Mouse (Mus musculus) myocyte (in vitro differentiated cells): Measurements from ENCODE around the gene Prkcg. TPM values are rescaled to one million over a fixed set of nuclear protein-coding genes. Genes with fewer than 3 reads are reported as not detected.

Source experiments
- H3K27me3 ChIP-seq: one replicate; pipeline ENCODE4 v1.6.1; 2011; ENCODE audit not compliant: control insufficient read depth, insufficient read depth, insufficient read length
- H3K36me3 ChIP-seq: one replicate; pipeline ENCODE4 v1.6.1; 2011; ENCODE audit not compliant: control insufficient read depth, insufficient read depth
- H3K4me2 ChIP-seq: one replicate; pipeline ENCODE4 v1.6.1; 2011; ENCODE audit warnings: low read depth, control low read depth
- H3K4me3 ChIP-seq: one replicate; pipeline ENCODE4 v1.5.1; 2011; ENCODE audit warnings: mild to moderate bottlenecking, control low read depth, moderate library complexity
- H3K79me2 ChIP-seq: one replicate; pipeline ENCODE4 v1.6.1; 2011; ENCODE audit not compliant: control insufficient read depth, insufficient read depth
- H3ac ChIP-seq: one replicate; pipeline ENCODE4 v1.6.1; 2011; ENCODE audit not compliant: control insufficient read depth, insufficient read length
- CEBPB ChIP-seq: IDR thresholded peaks from 2 replicates; pipeline ENCODE4 v1.6.1; 2011; ENCODE audit warnings: mild to moderate bottlenecking, moderate library complexity; ENCODE audit not compliant: poor library complexity, insufficient read depth, severe bottlenecking
- E2F4 ChIP-seq: IDR thresholded peaks from one replicate; pipeline ENCODE4 v1.6.1; 2011; ENCODE audit warnings: mild to moderate bottlenecking, control low read depth, moderate library complexity; ENCODE audit not compliant: insufficient read depth
- MAX ChIP-seq: IDR thresholded peaks from one replicate; pipeline ENCODE4 v1.6.1; 2011; ENCODE audit warnings: low read depth, mild to moderate bottlenecking, control low read depth
- MYOD1 ChIP-seq, 3 experiments: IDR thresholded peaks; one replicate each; pipeline ENCODE4 v1.6.1; 2011; ENCODE audit warnings: control low read depth in 2 of 3, low read depth in 2 of 3, mild to moderate bottlenecking in 2 of 3, moderate library complexity in 1 of 3; ENCODE audit not compliant: insufficient read length in 2 of 3, control insufficient read depth in 1 of 3
- MYOG ChIP-seq, 3 experiments: IDR thresholded peaks; one replicate each; pipeline ENCODE4 v1.6.1; 2011; ENCODE audit warnings: control low read depth in 2 of 3, low read depth in 2 of 3, mild to moderate bottlenecking in 2 of 3; ENCODE audit not compliant: insufficient read length in 2 of 3, control insufficient read depth in 1 of 3, insufficient read depth in 1 of 3
- POLR2A ChIP-seq: IDR thresholded peaks from one replicate; pipeline ENCODE4 v1.6.1; 2011; ENCODE audit warnings: low read depth, mild to moderate bottlenecking, control low read depth, moderate library complexity; ENCODE audit not compliant: insufficient read length
- POLR2AphosphoS2 ChIP-seq: IDR thresholded peaks from one replicate; pipeline ENCODE4 v1.6.1; 2011; ENCODE audit warnings: low read depth, control low read depth; ENCODE audit not compliant: insufficient read length
- REST ChIP-seq: IDR thresholded peaks from one replicate; pipeline ENCODE4 v1.6.1; 2011; ENCODE audit warnings: mild to moderate bottlenecking, control low read depth, moderate library complexity; ENCODE audit not compliant: insufficient read depth, insufficient read length
- SRF ChIP-seq: IDR thresholded peaks from one replicate; pipeline ENCODE4 v1.6.1; 2011; ENCODE audit warnings: low read depth; ENCODE audit not compliant: control insufficient read depth, insufficient read length
- TCF12 ChIP-seq: IDR thresholded peaks from one replicate; pipeline ENCODE4 v1.6.1; 2011; ENCODE audit warnings: mild to moderate bottlenecking, control low read depth; ENCODE audit not compliant: poor library complexity, insufficient read depth, severe bottlenecking
- TCF3 ChIP-seq: IDR thresholded peaks from one replicate; pipeline ENCODE4 v1.6.1; 2011; ENCODE audit warnings: low read depth, control low read depth; ENCODE audit not compliant: insufficient read length
- USF1 ChIP-seq: IDR thresholded peaks from one replicate; pipeline ENCODE4 v1.6.1; 2011; ENCODE audit warnings: low read depth, mild to moderate bottlenecking, control low read depth, moderate library complexity
- polyA plus RNA-seq: library from polyadenylated mRNA; unstranded; fragments of >200 nt; fragmentation: generic; extraction: Trizol; gene quantifications from one replicate; pipeline ENCODE4 v1.2.1, GENCODE M21; 2012; ENCODE audit warnings: missing spikeins

The Prkcg gene
- polyA plus RNA-seq, 1 experiment = 0.50 TPM

- Histone ChIP-seq H3K4me3 (no peak overlapping the region), H3K36me3 (peaks cover 36% of the 10 kb centered on the region), H3K79me2 (peaks cover 18% of the 10 kb centered on the region), H3K27me3 (no peaks in the 10 kb centered on the region), H3ac (no peak overlapping the region), H3K4me2 (peak overlapping the region; percentile 18)
- TF ChIP-seq POLR2AphosphoS2 = peak; percentile 70
- peak; percentile 23 for TF ChIP-seq POLR2A
- no peak for TF ChIP-seq CEBPB
Observed at GRCm38 (mm10) chr7:3300891-3301627, 12.1 kb downstream of the Prkcg start.

GRCm38 (mm10) chr7:3301628-3302555 is 12.9 kb downstream of the Prkcg start:
- Histone ChIP-seq H3ac (no peak overlapping the region), H3K4me3 (no peak overlapping the region), H3K79me2 (peaks cover 11% of the 10 kb centered on the region), H3K36me3 (peaks cover 29% of the 10 kb centered on the region), H3K4me2 (peak overlapping the region; percentile 69), H3K27me3 (no peaks in the 10 kb centered on the region)
- TF ChIP-seq POLR2AphosphoS2 = peak; percentile 87
- TF ChIP-seq MYOD1 (IDR thresholded peaks at IDR 0.05; ENCODE audit: control insufficient read depth in 1 of 3, insufficient read length in 2 of 3, low read depth in 2 of 3) = no peak
- no peak for TF ChIP-seq SRF

- TF ChIP-seq MAX (no peak), TCF3 (no peak), REST (no peak), CEBPB (no peak), POLR2AphosphoS2 (no peak), MYOD1 (IDR thresholded peaks at IDR 0.05; ENCODE audit: control insufficient read depth in 1 of 3, insufficient read length in 2 of 3, low read depth in 2 of 3) (no peak), MYOG (IDR thresholded peaks at IDR 0.05; ENCODE audit: control insufficient read depth in 1 of 3, insufficient read depth in 1 of 3, insufficient read length in 2 of 3, low read depth in 2 of 3) (no peak), SRF (no peak), POLR2A (no peak), TCF12 (no peak), E2F4 (no peak), USF1 (no peak)
- H3K4me3 ChIP-seq = no peak overlapping the region
- peak overlapping the region; percentile 69 for H3K4me2 ChIP-seq
- peaks cover 21% of the 10 kb centered on the region for H3K36me3 ChIP-seq
- no peaks in the 10 kb centered on the region for H3K27me3 ChIP-seq
- H3ac ChIP-seq = no peak overlapping the region
- H3K79me2 ChIP-seq = peaks cover 2% of the 10 kb centered on the region
Observed at GRCm38 (mm10) chr7:3302556-3303275, 13.7 kb downstream of the Prkcg start.

DNA sequence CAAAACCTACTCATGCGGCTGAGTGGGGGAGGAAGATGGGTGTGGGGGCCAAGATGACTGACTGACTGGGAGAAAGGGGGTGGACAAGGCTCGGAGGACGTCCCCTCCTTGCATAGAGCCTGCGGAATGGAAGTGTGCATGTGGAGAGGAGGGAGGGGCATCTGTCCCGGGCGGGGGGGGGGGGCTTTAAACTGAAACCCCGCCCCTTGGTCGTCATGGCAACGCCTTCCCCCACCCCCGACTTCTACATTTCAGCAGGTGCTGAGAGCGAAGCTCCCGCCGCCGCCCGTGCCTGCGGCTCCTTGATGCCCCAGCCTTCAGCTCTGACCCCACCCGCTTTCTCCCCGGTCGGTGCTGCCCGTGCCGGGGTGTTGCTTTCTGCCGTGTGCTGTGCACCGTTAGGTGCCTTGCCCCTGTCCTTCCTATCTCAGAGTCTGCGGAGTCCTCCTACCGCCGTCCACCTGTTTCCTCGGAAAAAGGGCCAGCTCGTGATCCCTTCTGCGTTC is 14.3 kb downstream of the Prkcg start:
- Histone ChIP-seq H3K4me3 (no peak overlapping the region), H3K27me3 (no peaks in the 10 kb centered on the region), H3K4me2 (peak overlapping the region; percentile 69), H3ac (no peak overlapping the region), H3K36me3 (peaks cover 15% of the 10 kb centered on the region), H3K79me2 (no peaks in the 10 kb centered on the region)
- TF ChIP-seq POLR2AphosphoS2 (peak; percentile 10), TCF3 (no peak)

DNA sequence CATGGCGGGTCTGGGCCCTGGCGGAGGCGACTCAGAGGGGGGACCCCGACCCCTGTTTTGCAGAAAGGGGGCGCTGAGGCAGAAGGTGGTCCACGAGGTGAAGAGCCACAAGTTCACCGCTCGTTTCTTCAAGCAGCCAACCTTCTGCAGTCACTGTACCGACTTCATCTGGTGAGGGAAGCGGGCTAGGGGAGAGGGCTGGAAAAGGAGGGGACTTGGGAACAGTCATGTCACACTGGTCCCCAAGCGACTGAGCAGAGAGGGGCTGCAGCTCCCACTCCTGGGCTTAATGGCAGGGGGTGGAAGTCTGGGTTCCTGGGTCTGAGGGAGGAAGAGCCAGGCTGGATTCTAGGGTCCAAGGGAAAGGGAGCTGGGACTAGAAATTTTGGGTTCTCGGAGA is 14.8 kb downstream of the Prkcg start:
- peaks cover 10% of the 10 kb centered on the region for H3K36me3 ChIP-seq
- H3K4me3 ChIP-seq = no peak overlapping the region
- no peak overlapping the region for H3ac ChIP-seq
- H3K27me3 ChIP-seq = no peaks in the 10 kb centered on the region
- H3K79me2 ChIP-seq = no peaks in the 10 kb centered on the region
- TF ChIP-seq TCF3 (no peak), USF1 (no peak), POLR2AphosphoS2 (no peak), CEBPB (no peak), SRF (no peak), POLR2A (no peak), MYOD1 (IDR thresholded peaks at IDR 0.05; ENCODE audit: control insufficient read depth in 1 of 3, insufficient read length in 2 of 3, low read depth in 2 of 3) (no peak), TCF12 (no peak), E2F4 (no peak), MAX (no peak), REST (no peak), MYOG (IDR thresholded peaks at IDR 0.05; ENCODE audit: control insufficient read depth in 1 of 3, insufficient read depth in 1 of 3, insufficient read length in 2 of 3, low read depth in 2 of 3) (no peak)
- no peak overlapping the region for H3K4me2 ChIP-seq
